Mouse (Mus musculus): Measurements from ENCODE around the gene Pan2. TPM values are rescaled to one million over a fixed set of nuclear protein-coding genes. Genes with fewer than 3 reads are reported as not detected.

The Pan2 gene
- 14.4 TPM for polyA plus RNA-seq (2014; fragmentation: Illumina TruSeq; extraction: RNeasy Lipid Tissue Mini Kit (QIAGEN cat#74804); ENCODE audit: low read depth, low replicate concordance)

GRCm38 (mm10) chr10:128303126-128304021 lies at the start of gene Pan2:
Gene Pan2 (plus strand): TSS chr10:128303335.

GRCm38 (mm10) chr10:128253677-128254255 lies 49.4 kb upstream of the Pan2 start, which contains the start of gene Apon:
Gene Apon (plus strand): TSS chr10:128254096.

GRCm38 (mm10) chr10:128268371-128268770 lies 34.8 kb upstream of the Pan2 start, which contains the start of gene Apof:
Gene Apof (plus strand): TSS chr10:128268671.

GRCm38 (mm10) chr10:128270287-128270841 lies 32.8 kb upstream of the Pan2 start, which contains the start of gene Stat2:
Gene Stat2 (plus strand): TSS chr10:128270559.

GRCm38 (mm10) chr10:128298702-128299171 lies 4.4 kb upstream of the Pan2 start, which contains the start of gene Il23a:
Gene Il23a (minus strand): TSS chr10:128298752.

GRCm38 (mm10) chr10:128322141-128323108 lies 19.3 kb downstream of the Pan2 start, which contains the start of gene Cnpy2:
Gene Cnpy2 (plus strand): TSS chr10:128322459.

GRCm38 (mm10) chr10:128337306-128338181 lies 34.4 kb downstream of the Pan2 start, which contains the start of gene Cs:
Gene Cs (plus strand): TSS chr10:128337734.

GRCm38 (mm10) chr10:128368402-128369217 lies 65.5 kb downstream of the Pan2 start, which contains the start of gene Coq10a:
Gene Coq10a (minus strand): TSS chr10:128368997.

Other genes with a start within 250 kb of the Pan2 start
- 93.0 TPM for gene Ptges3, start 244.4 kb upstream of the Pan2 start, polyA plus RNA-seq (2014; fragmentation: Illumina TruSeq; extraction: RNeasy Lipid Tissue Mini Kit (QIAGEN cat#74804); ENCODE audit: low read depth, low replicate concordance)
- 7,621 TPM for gene Atp5b, start 220.1 kb upstream of the Pan2 start, polyA plus RNA-seq (2014; fragmentation: Illumina TruSeq; extraction: RNeasy Lipid Tissue Mini Kit (QIAGEN cat#74804); ENCODE audit: low read depth, low replicate concordance)
- gene Baz2a, start 211.8 kb upstream of the Pan2 start, polyA plus RNA-seq (2014; fragmentation: Illumina TruSeq; extraction: RNeasy Lipid Tissue Mini Kit (QIAGEN cat#74804); ENCODE audit: low read depth, low replicate concordance) = 18.2 TPM
- 72.7 TPM for gene Rbms2, start 123.0 kb upstream of the Pan2 start, polyA plus RNA-seq (2014; fragmentation: Illumina TruSeq; extraction: RNeasy Lipid Tissue Mini Kit (QIAGEN cat#74804); ENCODE audit: low read depth, low replicate concordance)
- gene Gls2, start 108.9 kb upstream of the Pan2 start, polyA plus RNA-seq (2014; fragmentation: Illumina TruSeq; extraction: RNeasy Lipid Tissue Mini Kit (QIAGEN cat#74804); ENCODE audit: low read depth, low replicate concordance) = 1.4 TPM
- gene Spryd4, start 91.5 kb upstream of the Pan2 start, polyA plus RNA-seq (2014; fragmentation: Illumina TruSeq; extraction: RNeasy Lipid Tissue Mini Kit (QIAGEN cat#74804); ENCODE audit: low read depth, low replicate concordance) = 36.7 TPM
- not detected for gene Mip, start 77.5 kb upstream of the Pan2 start, polyA plus RNA-seq (2014; fragmentation: Illumina TruSeq; extraction: RNeasy Lipid Tissue Mini Kit (QIAGEN cat#74804); ENCODE audit: low read depth, low replicate concordance)
- gene Timeless, start 71.3 kb upstream of the Pan2 start, polyA plus RNA-seq (2014; fragmentation: Illumina TruSeq; extraction: RNeasy Lipid Tissue Mini Kit (QIAGEN cat#74804); ENCODE audit: low read depth, low replicate concordance) = 14.8 TPM
- gene Apon, start 49.2 kb upstream of the Pan2 start, polyA plus RNA-seq (2014; fragmentation: Illumina TruSeq; extraction: RNeasy Lipid Tissue Mini Kit (QIAGEN cat#74804); ENCODE audit: low read depth, low replicate concordance) = not detected
- 0.73 TPM for gene Apof, start 34.7 kb upstream of the Pan2 start, polyA plus RNA-seq (2014; fragmentation: Illumina TruSeq; extraction: RNeasy Lipid Tissue Mini Kit (QIAGEN cat#74804); ENCODE audit: low read depth, low replicate concordance)
- 13.2 TPM for gene Stat2, start 32.8 kb upstream of the Pan2 start, polyA plus RNA-seq (2014; fragmentation: Illumina TruSeq; extraction: RNeasy Lipid Tissue Mini Kit (QIAGEN cat#74804); ENCODE audit: low read depth, low replicate concordance)
- not detected for gene Il23a, start 4.6 kb upstream of the Pan2 start, polyA plus RNA-seq (2014; fragmentation: Illumina TruSeq; extraction: RNeasy Lipid Tissue Mini Kit (QIAGEN cat#74804); ENCODE audit: low read depth, low replicate concordance)
- gene Cnpy2, start 19.1 kb downstream of the Pan2 start, polyA plus RNA-seq (2014; fragmentation: Illumina TruSeq; extraction: RNeasy Lipid Tissue Mini Kit (QIAGEN cat#74804); ENCODE audit: low read depth, low replicate concordance) = 64.0 TPM
- gene Cs, start 34.4 kb downstream of the Pan2 start, polyA plus RNA-seq (2014; fragmentation: Illumina TruSeq; extraction: RNeasy Lipid Tissue Mini Kit (QIAGEN cat#74804); ENCODE audit: low read depth, low replicate concordance) = 1,135 TPM
- 389 TPM for gene Coq10a, start 65.7 kb downstream of the Pan2 start, polyA plus RNA-seq (2014; fragmentation: Illumina TruSeq; extraction: RNeasy Lipid Tissue Mini Kit (QIAGEN cat#74804); ENCODE audit: low read depth, low replicate concordance)
- 30.7 TPM for gene Ankrd52, start 73.8 kb downstream of the Pan2 start, polyA plus RNA-seq (2014; fragmentation: Illumina TruSeq; extraction: RNeasy Lipid Tissue Mini Kit (QIAGEN cat#74804); ENCODE audit: low read depth, low replicate concordance)
- gene Slc39a5, start 97.9 kb downstream of the Pan2 start, polyA plus RNA-seq (2014; fragmentation: Illumina TruSeq; extraction: RNeasy Lipid Tissue Mini Kit (QIAGEN cat#74804); ENCODE audit: low read depth, low replicate concordance) = not detected
- 46.9 TPM for gene Nabp2, start 108.2 kb downstream of the Pan2 start, polyA plus RNA-seq (2014; fragmentation: Illumina TruSeq; extraction: RNeasy Lipid Tissue Mini Kit (QIAGEN cat#74804); ENCODE audit: low read depth, low replicate concordance)
- 15.0 TPM for gene Rnf41, start 108.3 kb downstream of the Pan2 start, polyA plus RNA-seq (2014; fragmentation: Illumina TruSeq; extraction: RNeasy Lipid Tissue Mini Kit (QIAGEN cat#74804); ENCODE audit: low read depth, low replicate concordance)
- 56.7 TPM for gene Smarcc2, start 155.9 kb downstream of the Pan2 start, polyA plus RNA-seq (2014; fragmentation: Illumina TruSeq; extraction: RNeasy Lipid Tissue Mini Kit (QIAGEN cat#74804); ENCODE audit: low read depth, low replicate concordance)
- 525 TPM for gene Myl6, start 190.8 kb downstream of the Pan2 start, polyA plus RNA-seq (2014; fragmentation: Illumina TruSeq; extraction: RNeasy Lipid Tissue Mini Kit (QIAGEN cat#74804); ENCODE audit: low read depth, low replicate concordance)
- gene Myl6b, start 195.3 kb downstream of the Pan2 start, polyA plus RNA-seq (2014; fragmentation: Illumina TruSeq; extraction: RNeasy Lipid Tissue Mini Kit (QIAGEN cat#74804); ENCODE audit: low read depth, low replicate concordance) = 3.0 TPM
- 20.8 TPM for gene Esyt1, start 222.5 kb downstream of the Pan2 start, polyA plus RNA-seq (2014; fragmentation: Illumina TruSeq; extraction: RNeasy Lipid Tissue Mini Kit (QIAGEN cat#74804); ENCODE audit: low read depth, low replicate concordance)
- gene Zc3h10, start 244.4 kb downstream of the Pan2 start, polyA plus RNA-seq (2014; fragmentation: Illumina TruSeq; extraction: RNeasy Lipid Tissue Mini Kit (QIAGEN cat#74804); ENCODE audit: low read depth, low replicate concordance) = 7.1 TPM
- 918 TPM for gene Rpl41, start 246.0 kb downstream of the Pan2 start, polyA plus RNA-seq (2014; fragmentation: Illumina TruSeq; extraction: RNeasy Lipid Tissue Mini Kit (QIAGEN cat#74804); ENCODE audit: low read depth, low replicate concordance)

All from heart, adult 10 weeks (tissue).